Mouse (Mus musculus) erythroid progenitor cell, adult 5-6 weeks (primary cell): ENCODE results near the gene Olfr1178. TPM values are rescaled to one million over a fixed set of nuclear protein-coding genes. Genes with fewer than 3 reads are reported as not detected.

ENCODE experiments used
- ATAC-seq: replicated peaks from 2 replicates; pipeline ENCODE4 v1.8.0; 2016; ENCODE audit warnings: moderate number of reproducible peaks, mild to moderate bottlenecking, moderate TSS enrichment, inconsistent platforms; ENCODE audit not compliant: poor library complexity, low FRiP score, severe bottlenecking
- total RNA-seq, 2 experiments: library from RNA; stranded (forward) in 1 of 2; stranded (reverse) in 1 of 2; fragments of 150-400 nt in 1 of 2; fragments of 186-747, 209-891 nt in 1 of 2; gene quantifications; 2 replicates each; pipeline versions ENCODE4 v1.2.3 to v1.2.4; 2015 to 2017; ENCODE audit warnings: low replicate concordance in 2 of 2

The Olfr1178 gene
- total RNA-seq (2015; ENCODE audit: low replicate concordance) (not detected in 2 replicates), total RNA-seq (2017; ENCODE audit: low replicate concordance) (not detected in 2 replicates)

- no peak for ATAC-seq
Observed at GRCm38 (mm10) chr2:88386762-88387161, at the start of gene Olfr1178. Gene Olfr1178, plus strand, starts transcription at chr2:88387062.

- no peak for ATAC-seq
Observed at GRCm38 (mm10) chr2:88346392-88346791, 40.5 kb upstream of the Olfr1178 start, which contains the start of gene Olfr1177-ps. Gene Olfr1177-ps, minus strand, starts transcription at chr2:88346492.

GRCm38 (mm10) chr2:88356304-88356703 lies 30.6 kb upstream of the Olfr1178 start:
- no peak for ATAC-seq

GRCm38 (mm10) chr2:88406353-88406752 lies 19.5 kb downstream of the Olfr1178 start, which contains the start of gene Olfr1179:
Gene Olfr1179, minus strand, starts transcription at chr2:88406453.
- ATAC-seq = no peak

GRCm38 (mm10) chr2:88419051-88419450 lies 32.2 kb downstream of the Olfr1178 start, which contains the start of gene Olfr1180:
Gene Olfr1180, minus strand, starts transcription at chr2:88419151.
- no peak for ATAC-seq

- no peak for ATAC-seq
Observed at GRCm38 (mm10) chr2:88426071-88426470, 39.2 kb downstream of the Olfr1178 start, which contains the start of gene Olfr1181. Gene Olfr1181, minus strand, starts transcription at chr2:88426171.

GRCm38 (mm10) chr2:88449031-88449430 lies 62.2 kb downstream of the Olfr1178 start, which contains the start of gene Gm13757:
Gene Gm13757, minus strand, starts transcription at chr2:88449131.
- ATAC-seq = no peak

Other genes starting within 250 kb of the Olfr1178 start
- not detected in 2 replicates for gene Olfr1167, start 231.9 kb upstream of the Olfr1178 start, total RNA-seq (2015; ENCODE audit: low replicate concordance)
- gene Olfr1167, start 231.9 kb upstream of the Olfr1178 start, total RNA-seq (2017; ENCODE audit: low replicate concordance) = not detected in 2 replicates
- gene Olfr1168, start 205.2 kb upstream of the Olfr1178 start, total RNA-seq (2015; ENCODE audit: low replicate concordance) = not detected in 2 replicates
- gene Olfr1168, start 205.2 kb upstream of the Olfr1178 start, total RNA-seq (2017; ENCODE audit: low replicate concordance) = not detected in 2 replicates
- not detected in 2 replicates for gene Olfr1170, start 158.7 kb upstream of the Olfr1178 start, total RNA-seq (2015; ENCODE audit: low replicate concordance)
- not detected in 2 replicates for gene Olfr1170, start 158.7 kb upstream of the Olfr1178 start, total RNA-seq (2017; ENCODE audit: low replicate concordance)
- not detected in 2 replicates for gene Olfr1173, start 107.2 kb upstream of the Olfr1178 start, total RNA-seq (2015; ENCODE audit: low replicate concordance)
- not detected in 2 replicates for gene Olfr1173, start 107.2 kb upstream of the Olfr1178 start, total RNA-seq (2017; ENCODE audit: low replicate concordance)
- not detected in 2 replicates for gene Olfr1174-ps, start 71.9 kb upstream of the Olfr1178 start, total RNA-seq (2015; ENCODE audit: low replicate concordance)
- not detected in 2 replicates for gene Olfr1174-ps, start 71.9 kb upstream of the Olfr1178 start, total RNA-seq (2017; ENCODE audit: low replicate concordance)
- gene Olfr1175-ps, start 59.8 kb upstream of the Olfr1178 start, total RNA-seq (2015; ENCODE audit: low replicate concordance) = not detected in 2 replicates
- gene Olfr1175-ps, start 59.8 kb upstream of the Olfr1178 start, total RNA-seq (2017; ENCODE audit: low replicate concordance) = not detected in 2 replicates
- not detected in 2 replicates for gene Olfr1176, start 50.3 kb upstream of the Olfr1178 start, total RNA-seq (2015; ENCODE audit: low replicate concordance)
- gene Olfr1176, start 50.3 kb upstream of the Olfr1178 start, total RNA-seq (2017; ENCODE audit: low replicate concordance) = not detected in 2 replicates
- not detected in 2 replicates for gene Olfr1177-ps, start 40.6 kb upstream of the Olfr1178 start, total RNA-seq (2015; ENCODE audit: low replicate concordance)
- not detected in 2 replicates for gene Olfr1177-ps, start 40.6 kb upstream of the Olfr1178 start, total RNA-seq (2017; ENCODE audit: low replicate concordance)
- gene Olfr1179, start 19.4 kb downstream of the Olfr1178 start, total RNA-seq (2015; ENCODE audit: low replicate concordance) = not detected in 2 replicates
- not detected in 2 replicates for gene Olfr1179, start 19.4 kb downstream of the Olfr1178 start, total RNA-seq (2017; ENCODE audit: low replicate concordance)
- not detected in 2 replicates for gene Olfr1180, start 32.1 kb downstream of the Olfr1178 start, total RNA-seq (2015; ENCODE audit: low replicate concordance)
- gene Olfr1180, start 32.1 kb downstream of the Olfr1178 start, total RNA-seq (2017; ENCODE audit: low replicate concordance) = not detected in 2 replicates
- gene Olfr1181, start 39.1 kb downstream of the Olfr1178 start, total RNA-seq (2015; ENCODE audit: low replicate concordance) = not detected in 2 replicates
- gene Olfr1181, start 39.1 kb downstream of the Olfr1178 start, total RNA-seq (2017; ENCODE audit: low replicate concordance) = not detected in 2 replicates
- gene Gm13757, start 62.1 kb downstream of the Olfr1178 start, total RNA-seq (2015; ENCODE audit: low replicate concordance) = not detected in 2 replicates
- gene Gm13757, start 62.1 kb downstream of the Olfr1178 start, total RNA-seq (2017; ENCODE audit: low replicate concordance) = not detected in 2 replicates
- gene Olfr1183, start 67.8 kb downstream of the Olfr1178 start, total RNA-seq (2015; ENCODE audit: low replicate concordance) = not detected in 2 replicates
- gene Olfr1183, start 67.8 kb downstream of the Olfr1178 start, total RNA-seq (2017; ENCODE audit: low replicate concordance) = not detected in 2 replicates
- gene Olfr1184, start 96.5 kb downstream of the Olfr1178 start, total RNA-seq (2015; ENCODE audit: low replicate concordance) = not detected in 2 replicates
- not detected in 2 replicates for gene Olfr1184, start 96.5 kb downstream of the Olfr1178 start, total RNA-seq (2017; ENCODE audit: low replicate concordance)
- gene Olfr1185-ps1, start 106.3 kb downstream of the Olfr1178 start, total RNA-seq (2015; ENCODE audit: low replicate concordance) = not detected in 2 replicates
- gene Olfr1185-ps1, start 106.3 kb downstream of the Olfr1178 start, total RNA-seq (2017; ENCODE audit: low replicate concordance) = not detected in 2 replicates
- gene Olfr1186, start 131.5 kb downstream of the Olfr1178 start, total RNA-seq (2015; ENCODE audit: low replicate concordance) = not detected in 2 replicates
- gene Olfr1186, start 131.5 kb downstream of the Olfr1178 start, total RNA-seq (2017; ENCODE audit: low replicate concordance) = not detected in 2 replicates
- gene Olfr1188, start 169.9 kb downstream of the Olfr1178 start, total RNA-seq (2015; ENCODE audit: low replicate concordance) = not detected in 2 replicates
- gene Olfr1188, start 169.9 kb downstream of the Olfr1178 start, total RNA-seq (2017; ENCODE audit: low replicate concordance) = not detected in 2 replicates
- not detected in 2 replicates for gene Olfr1189, start 199.4 kb downstream of the Olfr1178 start, total RNA-seq (2015; ENCODE audit: low replicate concordance)
- gene Olfr1189, start 199.4 kb downstream of the Olfr1178 start, total RNA-seq (2017; ENCODE audit: low replicate concordance) = not detected in 2 replicates